Mouse (Mus musculus) fibroblast of lung, adult 2 months (primary cell): ENCODE measurements around the gene Pdcd6ip.
A peak's percentile ranks its signal among the peaks of the same experiment; 100 is the strongest.
"Not testable (repeated sequence)": the region's sequence is repeated elsewhere in the genome, so short reads cannot be mapped to it uniquely, and the experiment has no call there.

ENCODE experiments used
- DNase-seq: peaks from one replicate; pipeline ENCODE4 v3.0.0-alpha.2; 2011; ENCODE audit warnings: low read depth

The Pdcd6ip gene

DNA sequence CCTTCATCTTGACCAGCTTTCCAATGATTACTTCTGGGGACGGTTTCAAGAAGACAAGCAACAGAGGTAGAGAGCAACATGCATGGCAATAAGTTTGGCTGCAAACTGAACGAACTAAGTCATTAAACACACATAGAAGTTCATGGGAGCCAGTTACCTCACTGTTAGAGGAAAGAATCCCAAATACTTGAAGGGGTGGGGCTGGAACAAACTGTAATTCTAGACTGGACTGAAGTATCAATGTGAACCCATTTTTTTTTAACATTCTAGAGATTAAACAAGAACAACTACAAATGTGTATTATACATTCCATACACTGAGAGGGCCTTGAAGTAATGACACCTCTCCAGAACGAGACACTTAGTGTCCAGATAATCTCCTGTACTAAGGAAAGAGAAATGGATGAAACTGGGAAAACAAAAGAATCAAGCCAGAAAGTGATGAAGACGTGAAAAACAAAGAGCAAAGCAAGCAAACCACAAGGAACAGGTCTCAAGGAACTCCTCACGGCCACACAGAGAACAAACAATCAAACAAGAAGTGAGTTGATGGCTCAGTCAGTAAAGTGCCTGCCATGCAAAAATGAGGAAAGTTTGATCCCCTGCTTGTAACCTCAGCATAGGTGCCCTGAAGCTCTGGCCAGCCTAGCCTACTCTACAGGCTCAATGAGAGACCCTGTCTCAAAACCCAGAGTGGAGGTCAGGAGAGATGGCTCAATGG lies 6.5 kb downstream of the Pdcd6ip start:
- no peak for DNase-seq

DNA sequence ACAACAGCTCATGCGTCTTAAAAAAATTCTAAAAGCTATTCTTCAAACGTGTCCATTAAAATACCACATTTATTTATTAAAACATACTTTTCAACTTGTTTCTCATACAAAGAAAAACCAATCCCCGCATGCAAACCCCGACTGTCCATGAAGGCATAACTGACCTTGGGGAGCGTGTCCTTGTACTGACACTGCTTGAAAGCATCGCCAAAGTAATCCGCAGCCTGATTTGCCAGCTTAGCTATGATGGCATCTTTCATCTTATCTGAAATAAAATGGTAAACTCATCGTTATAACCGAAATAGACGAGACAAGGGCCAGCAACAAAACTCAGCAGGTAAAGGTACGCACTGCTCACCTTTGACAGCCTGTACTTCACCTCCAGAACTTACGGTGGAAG lies 20.6 kb downstream of the Pdcd6ip start:
- DNase-seq = no peak

DNA sequence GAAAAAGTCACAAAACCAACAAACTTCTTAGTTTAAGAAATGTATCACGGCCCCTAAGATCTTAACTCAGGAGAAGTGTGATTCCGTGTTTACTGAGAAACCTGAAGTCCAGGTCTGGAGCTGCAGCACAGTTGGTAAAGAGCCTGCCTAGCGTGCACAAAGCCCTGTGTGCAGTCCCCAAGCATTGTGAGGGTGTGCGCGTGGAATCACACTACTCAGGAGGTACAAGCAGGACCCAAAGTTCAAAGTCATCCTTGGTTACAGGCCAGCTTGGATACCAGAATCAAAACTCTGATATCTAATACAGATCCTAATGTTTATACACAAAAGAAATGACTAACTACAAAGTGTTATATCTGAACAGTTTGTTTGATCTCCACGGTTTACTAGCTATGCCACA lies 34.3 kb downstream of the Pdcd6ip start:
- DNase-seq = no peak

DNA sequence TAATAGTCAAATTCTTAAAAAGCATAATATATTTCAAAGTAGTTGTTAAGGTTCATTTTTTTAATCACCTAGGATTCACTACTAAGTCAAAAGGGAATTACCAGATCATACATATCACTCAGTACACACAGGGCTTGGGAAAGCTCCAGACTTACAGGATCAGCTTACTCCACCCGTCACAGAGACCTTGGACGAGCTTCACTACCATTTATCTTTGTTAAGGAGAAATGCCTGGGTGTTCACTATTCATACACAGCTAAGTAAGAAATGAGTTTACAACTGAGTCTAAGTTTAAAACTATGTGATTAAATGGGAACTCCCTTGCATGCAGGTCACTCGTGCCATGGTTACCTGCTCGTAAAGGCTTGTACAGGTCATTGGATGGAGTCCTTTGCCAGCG lies 35.7 kb downstream of the Pdcd6ip start:
- no peak for DNase-seq

DNA sequence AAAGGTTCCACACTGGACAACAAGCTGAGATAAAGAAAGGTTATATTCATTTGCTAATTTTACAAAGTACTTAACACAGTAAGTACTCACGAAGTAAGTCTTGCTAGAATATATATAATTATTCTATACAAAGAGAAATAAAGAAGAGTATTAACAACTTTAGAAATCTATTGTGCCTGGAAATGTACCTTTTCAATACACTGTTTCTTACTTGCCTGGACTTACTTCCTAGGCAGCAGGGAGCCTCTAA lies 37.3 kb downstream of the Pdcd6ip start:
- no peak for DNase-seq

DNA sequence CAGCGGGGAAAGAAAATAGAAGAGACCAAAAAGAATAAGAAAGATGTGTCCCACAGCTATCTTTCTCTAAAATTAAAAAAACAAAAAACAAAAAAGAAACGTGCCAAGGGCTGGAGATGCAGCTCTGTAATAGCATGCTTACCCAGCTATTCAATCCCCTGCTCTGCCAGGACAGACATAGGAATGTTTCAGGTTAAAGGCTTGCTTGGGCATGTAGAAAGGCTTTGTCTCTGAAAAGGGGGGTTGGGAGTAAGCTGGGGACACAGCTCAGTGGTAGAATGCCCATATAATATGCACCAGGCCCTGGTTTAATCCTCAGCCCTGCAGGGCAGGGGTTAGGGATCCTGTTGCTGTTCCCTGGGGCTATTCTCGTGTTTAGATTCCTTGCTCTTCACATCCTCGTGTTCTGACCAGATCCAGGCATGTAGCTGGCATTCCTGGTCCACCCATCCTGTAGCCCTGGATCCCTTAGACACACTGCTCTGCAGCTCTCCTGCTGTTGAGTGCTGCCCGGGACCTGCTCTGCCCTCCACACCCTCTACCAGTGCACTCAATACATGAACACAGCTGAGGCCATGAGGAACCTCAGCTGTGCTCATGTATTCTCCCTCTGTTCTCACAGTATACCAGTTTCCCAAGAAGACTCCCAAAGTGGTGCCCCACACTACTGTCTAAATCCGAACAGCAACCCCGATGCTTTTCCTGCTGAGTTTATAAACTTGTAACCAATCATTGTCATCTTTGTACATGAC lies 37.8 kb downstream of the Pdcd6ip start:
- no peak for DNase-seq

DNA sequence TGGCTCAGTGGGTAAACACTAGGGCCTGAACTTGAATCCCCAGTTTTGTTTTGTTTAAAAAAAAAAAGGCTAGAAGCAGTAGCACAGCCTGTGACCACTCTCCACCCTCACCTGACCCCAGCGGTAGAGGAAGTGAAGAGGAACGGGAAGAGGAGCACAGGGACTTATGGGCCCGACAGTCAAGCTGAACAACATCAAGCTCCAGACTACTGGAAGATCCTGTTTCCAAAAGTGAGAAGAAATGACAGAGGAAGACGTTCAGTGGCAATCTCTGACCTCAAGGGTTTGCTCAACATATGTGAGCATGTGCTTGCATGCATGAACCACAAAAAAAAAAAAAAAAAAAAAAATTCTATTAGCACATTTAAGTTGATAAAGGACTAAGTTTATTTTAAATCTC lies 44.6 kb downstream of the Pdcd6ip start:
- no peak for DNase-seq

DNA sequence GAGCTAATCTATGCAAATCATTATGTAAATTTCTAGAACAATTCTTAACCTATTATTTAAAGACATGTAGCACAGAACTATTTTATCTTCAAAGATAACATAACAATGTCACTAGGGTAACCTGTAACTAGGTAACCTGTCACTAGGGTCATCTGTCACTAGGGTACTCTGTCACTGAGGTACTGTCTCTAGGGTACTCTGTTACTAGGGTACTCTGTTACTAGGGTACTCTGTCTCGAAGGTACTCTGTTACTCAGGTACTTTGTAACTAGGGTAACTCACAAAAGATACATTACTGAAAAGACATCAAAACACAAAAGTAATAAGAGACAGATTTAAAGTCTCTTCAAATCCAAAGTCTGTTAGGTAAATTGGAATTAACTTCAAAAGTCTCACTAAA lies 50.2 kb downstream of the Pdcd6ip start:
- no peak for DNase-seq

DNA sequence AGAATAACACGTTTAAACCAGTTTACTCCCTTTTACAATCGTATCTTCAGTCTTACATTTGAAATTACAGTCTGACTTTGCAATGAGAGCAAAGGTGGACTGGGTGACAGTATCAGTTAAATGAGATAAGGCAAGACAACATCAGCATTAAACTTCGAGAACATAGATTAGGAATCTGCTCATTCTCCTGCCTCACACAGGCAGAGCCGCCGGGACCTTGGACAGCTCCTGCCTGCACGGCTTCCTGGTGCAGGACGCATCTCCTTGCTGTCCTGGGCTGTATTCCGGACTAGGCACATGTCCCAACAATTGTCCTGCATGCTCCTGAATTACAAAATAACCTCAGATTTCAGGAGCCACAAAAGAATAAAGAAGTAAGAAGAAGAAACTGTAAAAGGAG lies 54.5 kb downstream of the Pdcd6ip start:
- no peak for DNase-seq

DNA sequence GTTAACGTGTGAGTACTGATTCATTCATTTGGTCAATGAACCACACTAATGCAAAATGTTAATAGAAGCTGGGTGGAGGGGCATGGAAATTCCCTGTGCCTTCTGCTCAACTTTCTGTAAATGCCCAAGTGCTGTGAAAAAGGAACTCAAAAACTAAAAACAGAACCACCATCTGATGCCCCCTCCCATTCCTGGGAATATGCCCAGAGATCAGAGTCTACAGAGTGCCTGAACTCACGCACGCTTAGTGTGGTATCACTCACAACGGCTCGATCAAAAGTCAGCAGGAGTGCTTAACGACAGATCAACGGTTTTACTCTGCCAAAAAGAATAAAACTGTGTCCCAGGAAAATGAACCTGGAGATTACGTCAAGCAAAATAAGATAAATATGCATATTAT lies 57.3 kb downstream of the Pdcd6ip start:
- no peak for DNase-seq

DNA sequence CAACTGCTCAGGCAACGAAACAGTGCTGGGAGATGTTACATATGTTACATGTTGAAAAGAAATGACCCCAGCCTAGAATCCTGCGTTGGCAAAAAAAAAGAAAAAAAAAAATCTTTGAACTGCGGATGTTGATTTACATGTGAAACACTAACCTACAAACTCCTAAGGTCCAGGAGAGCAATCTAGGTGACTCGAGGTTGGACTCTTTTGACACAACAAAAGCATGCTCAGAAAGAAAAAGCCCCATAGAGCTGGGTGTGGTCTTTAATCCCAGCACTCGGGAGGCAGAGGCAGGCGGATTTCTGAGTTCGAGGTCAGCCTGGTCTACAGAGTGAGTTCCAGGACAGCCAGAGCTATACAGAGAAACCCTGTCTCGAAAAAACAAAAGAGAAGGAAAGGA lies 58.8 kb downstream of the Pdcd6ip start:
- DNase-seq = not testable (repeated sequence)

DNA sequence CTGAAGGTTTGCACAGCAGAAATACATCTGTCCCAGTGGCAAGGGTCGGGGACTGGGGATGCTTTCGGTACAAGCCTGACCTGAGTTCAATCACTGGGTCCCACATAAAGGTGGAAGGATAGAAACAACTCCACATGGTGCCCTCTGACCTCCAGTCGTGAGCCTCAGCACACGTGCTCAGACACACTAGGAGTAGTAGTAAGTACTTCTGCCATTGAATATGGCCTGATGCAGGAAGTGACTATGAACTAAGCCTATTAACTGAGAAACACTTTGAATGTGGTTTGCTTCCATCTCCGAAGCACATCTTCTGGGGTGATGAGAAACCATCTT lies 62.3 kb downstream of the Pdcd6ip start:
- no peak for DNase-seq

DNA sequence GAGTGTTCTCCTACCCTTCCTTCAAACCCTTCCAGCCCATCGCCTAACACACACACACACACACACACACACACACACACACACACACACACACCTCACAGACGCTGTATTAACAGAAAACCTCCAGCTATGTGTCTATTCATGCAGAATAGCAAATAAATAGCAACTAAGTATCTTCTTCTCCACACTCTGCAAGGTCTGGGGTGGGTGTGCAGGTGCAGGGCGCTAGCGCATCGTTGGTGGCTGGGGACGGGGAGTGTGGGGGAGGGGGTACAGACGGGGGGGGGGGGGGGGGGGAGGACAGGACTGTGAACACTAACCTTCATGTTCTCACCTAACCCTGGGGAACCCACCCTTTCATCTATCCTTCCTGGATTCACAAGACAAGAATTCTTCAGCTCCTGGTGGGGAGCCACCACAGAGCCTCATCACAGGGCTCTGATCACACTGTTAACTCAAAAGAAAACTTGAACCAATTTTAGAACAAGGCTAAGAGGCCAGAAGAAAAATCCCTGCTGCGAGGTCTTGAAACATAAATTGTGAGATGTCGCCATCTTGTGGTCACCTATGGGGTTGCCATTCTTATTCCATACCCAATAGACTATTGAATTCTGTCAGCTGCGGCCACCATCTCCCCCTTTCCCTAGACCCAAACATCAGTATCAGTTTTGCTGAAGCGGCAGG lies 62.8 kb downstream of the Pdcd6ip start:
- DNase-seq = peak; percentile 21

DNA sequence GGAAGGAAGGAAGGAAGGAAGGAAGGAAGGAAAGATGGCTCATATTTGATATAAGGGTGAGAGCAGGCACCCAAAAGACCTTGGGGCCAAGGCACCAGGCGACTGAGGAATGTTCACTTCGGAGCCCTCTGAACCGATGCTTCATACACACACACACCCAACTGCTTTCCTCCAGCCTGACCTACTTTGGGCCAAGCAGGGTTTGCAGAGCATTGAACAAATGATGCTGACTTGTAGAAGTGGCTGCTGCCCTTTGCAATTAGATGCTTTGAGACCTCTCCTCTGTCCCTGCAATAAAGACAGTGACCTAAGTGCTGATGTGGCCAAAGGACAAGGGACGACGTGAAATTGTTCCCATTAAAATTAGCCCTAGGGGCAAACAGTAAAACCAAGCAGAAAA lies 63.4 kb downstream of the Pdcd6ip start:
- DNase-seq = no peak

DNA sequence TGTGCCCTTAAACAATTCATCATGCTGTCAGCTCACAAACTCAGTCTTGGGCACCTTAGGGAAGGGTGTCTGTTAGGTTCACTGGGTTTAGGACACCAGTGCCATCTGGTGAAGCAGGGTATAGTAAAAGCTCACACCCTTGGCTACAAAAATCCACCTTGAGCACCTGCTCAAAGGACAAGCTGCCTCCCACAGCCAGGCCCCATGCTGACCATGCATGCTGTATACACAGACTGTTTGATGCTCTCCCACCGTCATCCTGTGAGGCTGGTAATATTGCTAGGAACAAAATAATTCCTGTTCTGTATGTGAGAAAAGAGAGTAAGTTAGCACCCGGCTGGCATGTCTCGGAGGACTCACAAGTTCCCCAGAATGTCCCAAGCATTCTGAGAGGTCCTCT lies 64.0 kb downstream of the Pdcd6ip start:
- no peak for DNase-seq

DNA sequence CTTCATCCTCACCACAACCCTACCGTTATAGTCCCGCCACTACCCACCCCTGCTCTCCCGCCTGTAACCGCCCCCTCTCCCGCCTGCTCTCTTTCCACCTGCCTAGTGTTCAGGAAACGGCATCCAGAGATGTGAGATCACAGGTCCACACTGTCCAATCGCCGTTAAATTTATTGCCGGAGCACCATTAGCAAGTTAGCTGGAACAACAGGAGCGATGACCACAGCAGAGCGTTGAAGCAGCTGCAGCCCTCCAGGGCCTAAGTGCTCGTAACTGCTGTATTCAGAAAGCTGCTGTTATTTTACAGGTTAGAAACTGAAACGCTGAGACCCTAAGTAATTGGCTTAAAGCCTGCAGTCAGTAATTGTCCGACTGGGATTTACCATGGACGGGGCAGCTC lies 64.4 kb downstream of the Pdcd6ip start:
- DNase-seq = no peak

DNA sequence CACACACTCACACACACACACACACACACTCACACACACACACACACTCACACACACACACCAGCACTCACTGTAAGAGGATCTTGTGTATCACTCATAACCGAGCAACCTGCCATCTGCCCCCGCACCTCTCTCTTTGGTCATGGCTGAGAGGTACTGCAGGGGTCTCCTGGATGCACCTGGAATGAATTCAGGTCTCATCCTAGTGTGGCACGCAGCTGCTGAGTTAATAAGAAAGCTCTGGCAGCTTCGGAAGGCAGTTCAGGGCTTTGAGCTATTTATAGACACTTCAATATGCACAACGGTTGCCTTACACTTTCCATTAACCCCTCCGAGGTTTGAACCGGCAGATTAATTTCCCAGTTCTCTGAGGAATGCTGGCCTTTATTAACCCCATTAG lies 73.1 kb downstream of the Pdcd6ip start:
- DNase-seq = no peak

DNA sequence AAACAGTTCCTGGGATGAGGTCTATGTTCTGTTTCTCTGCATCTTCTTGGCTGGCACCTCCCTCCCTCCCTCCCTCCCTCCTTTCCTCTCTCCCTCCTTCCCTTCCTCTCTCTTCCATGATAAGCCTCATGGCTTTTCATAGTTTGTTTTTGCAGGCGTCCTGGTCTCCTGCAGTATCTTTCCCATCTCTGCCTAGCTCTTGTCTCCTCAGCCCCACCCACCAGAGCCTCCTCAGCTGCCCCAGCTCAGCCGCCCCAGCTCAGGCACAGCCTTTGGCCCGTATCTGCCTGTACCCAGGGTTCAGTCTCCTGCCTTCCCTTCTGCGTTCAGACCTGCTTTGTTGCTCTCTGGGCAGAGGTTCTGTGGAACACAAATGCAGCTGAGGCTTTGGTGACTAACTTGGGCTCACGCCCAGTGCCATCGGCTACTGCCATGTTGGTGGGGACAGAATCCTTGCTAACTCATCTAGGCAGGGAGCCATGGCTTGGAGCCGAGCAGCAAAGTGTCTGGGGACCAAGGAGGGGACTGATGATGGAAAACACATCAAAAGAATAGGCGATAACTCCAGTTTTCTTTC lies 74.8 kb downstream of the Pdcd6ip start:
- DNase-seq = no peak

DNA sequence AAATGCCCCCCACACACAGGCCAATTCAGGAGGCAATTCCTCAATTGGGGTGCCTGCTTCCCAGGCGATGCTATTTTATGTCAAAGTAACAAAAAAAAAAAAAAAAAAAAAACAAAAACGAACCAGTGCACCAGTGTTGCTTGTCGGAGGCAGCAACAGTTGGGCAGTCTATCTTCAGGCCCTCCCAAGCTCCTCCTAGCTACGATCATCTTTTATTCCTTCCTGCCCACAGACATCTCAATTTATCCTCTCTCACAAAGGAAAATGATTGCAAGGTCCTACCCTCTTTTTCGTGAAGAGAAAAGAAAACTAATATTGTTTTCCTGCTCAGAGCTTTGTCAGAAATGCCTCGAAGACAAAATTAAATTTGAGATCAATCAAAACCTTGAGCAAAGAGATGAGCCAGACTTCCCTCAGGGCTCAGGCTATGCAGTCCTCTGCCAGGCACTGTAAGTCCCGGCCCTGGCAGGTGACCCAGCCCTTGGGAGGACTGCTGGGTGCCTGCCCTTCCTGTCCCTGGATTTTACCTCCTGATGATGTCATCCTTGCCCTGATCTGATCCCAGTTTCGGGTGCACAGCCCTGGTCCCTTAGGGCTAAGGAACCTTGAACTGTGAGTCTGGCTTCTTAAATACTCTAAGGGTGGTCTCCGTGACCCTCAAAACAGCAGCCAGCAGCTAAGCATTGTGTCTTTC lies 75.6 kb downstream of the Pdcd6ip start:
- DNase-seq = no peak

DNA sequence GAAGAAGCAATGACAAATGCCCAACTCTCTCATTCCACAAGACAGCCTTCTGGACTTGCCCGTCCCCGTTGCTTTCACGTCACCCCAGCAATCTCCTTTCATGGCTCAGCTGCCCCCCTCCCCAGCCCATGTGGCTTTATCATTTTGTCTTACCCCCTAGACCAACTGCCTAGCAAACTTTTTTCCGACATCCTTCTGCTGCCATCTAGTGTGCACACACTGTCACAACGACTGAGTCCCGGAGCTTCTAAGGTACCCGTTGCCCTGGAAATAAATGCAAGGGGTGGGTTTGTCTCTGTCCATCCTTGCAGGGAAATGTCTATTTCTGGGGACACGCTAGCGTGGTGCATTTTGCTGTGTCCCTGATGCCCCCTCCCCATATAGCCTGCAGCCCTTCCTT lies 78.4 kb downstream of the Pdcd6ip start:
- DNase-seq = peak; percentile 17

DNA sequence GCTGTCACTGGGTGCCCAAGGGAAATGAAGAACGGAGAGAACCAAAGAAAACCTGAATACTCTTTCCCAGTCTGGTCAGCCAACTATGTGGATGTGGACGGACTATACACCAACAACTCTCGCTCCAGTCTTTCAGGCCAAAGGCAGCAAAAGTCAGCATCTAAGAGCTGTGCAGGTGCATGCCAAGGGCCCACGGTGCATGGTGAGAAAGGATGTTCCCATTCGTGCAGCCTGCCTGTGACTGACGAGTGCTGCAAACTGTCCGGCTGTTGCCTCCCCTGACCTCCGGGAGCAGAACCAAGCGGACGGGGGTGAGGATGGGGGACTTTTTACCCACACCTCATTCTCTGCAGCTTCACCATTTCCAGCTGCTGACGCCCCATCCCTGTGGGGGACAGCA lies 78.9 kb downstream of the Pdcd6ip start:
- no peak for DNase-seq

DNA sequence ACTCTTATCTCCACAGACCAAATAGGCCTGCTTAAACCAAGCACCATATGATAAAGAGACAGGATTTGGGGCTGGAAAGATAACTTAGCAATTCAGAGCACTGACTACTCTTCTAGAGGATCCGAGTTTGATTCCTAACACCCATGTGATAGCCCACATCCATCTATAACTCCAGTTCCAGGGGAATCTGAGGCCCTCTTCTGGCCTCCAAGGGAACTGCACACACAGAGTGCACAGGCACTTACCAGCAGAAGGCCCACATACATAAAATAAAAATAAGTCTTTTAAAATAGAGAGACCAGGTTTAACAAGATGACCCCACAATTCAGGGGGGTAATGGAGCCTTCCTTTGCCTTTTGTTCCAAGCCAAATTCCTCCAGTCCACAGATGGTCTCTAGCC lies 79.3 kb downstream of the Pdcd6ip start:
- DNase-seq = no peak

DNA sequence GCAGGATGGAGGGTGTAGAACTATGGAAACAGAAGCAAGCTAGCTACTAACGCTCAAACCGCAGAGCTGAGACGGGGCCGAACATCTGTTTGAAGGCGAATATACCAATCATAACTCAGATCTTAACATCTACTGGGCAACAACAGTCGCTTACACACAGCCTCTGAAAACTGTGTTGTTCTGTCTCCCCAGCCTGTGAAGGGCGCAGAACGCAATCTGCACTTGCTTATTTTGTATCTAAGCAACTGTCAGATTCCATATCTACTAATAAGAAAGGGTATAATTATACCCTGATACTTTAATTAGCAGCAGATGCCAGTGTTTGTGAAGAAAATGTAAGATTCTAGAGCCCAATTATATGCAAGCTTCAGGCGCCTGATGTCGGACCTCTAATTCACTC lies 81.3 kb downstream of the Pdcd6ip start:
- no peak for DNase-seq
